Mouse (Mus musculus) liver, embryonic 13.5 days (tissue): ENCODE data around the gene Keap1. TPM values are rescaled to one million over a fixed set of nuclear protein-coding genes. Genes with fewer than 3 reads are reported as not detected.

ENCODE experiments used
- ATAC-seq: fragments of 200-750 bp; cut with Nextera tagmentation; 2 replicates; pipeline ENCODE4 v1.8.0; 2017; ENCODE audit warnings: low read depth, mild to moderate bottlenecking, moderate number of reproducible peaks, moderate library complexity
- DNase-seq: peaks from one replicate; pipeline ENCODE4 v3.0.0; 2022
- H3K27ac ChIP-seq: fragments of 300-500 bp; sonication (generic); 2 replicates; pipeline ENCODE4 v1.5.1; 2015; ENCODE audit warnings: moderate library complexity, mild to moderate bottlenecking, inconsistent platforms
- H3K27me3 ChIP-seq: fragments of 300-500 bp; sonication (generic); 2 replicates; pipeline ENCODE4 v1.6.1; 2015; ENCODE audit warnings: mild to moderate bottlenecking, inconsistent platforms
- H3K36me3 ChIP-seq: fragments of 300-500 bp; sonication (generic); 2 replicates; pipeline ENCODE4 v1.6.1; 2015; ENCODE audit warnings: mild to moderate bottlenecking, inconsistent platforms
- H3K4me1 ChIP-seq: fragments of 300-500 bp; sonication (generic); replicated peaks from 2 replicates; pipeline ENCODE4 v1.6.1; 2015; ENCODE audit warnings: inconsistent platforms
- H3K4me2 ChIP-seq: fragments of 300-500 bp; sonication (generic); 2 replicates; pipeline ENCODE4 v1.6.1; 2015; ENCODE audit warnings: inconsistent platforms, mild to moderate bottlenecking, moderate library complexity
- H3K4me3 ChIP-seq: fragments of 300-500 bp; sonication (generic); replicated peaks from 2 replicates; pipeline ENCODE4 v1.5.1; 2015; ENCODE audit warnings: mild to moderate bottlenecking, inconsistent platforms
- H3K9ac ChIP-seq: fragments of 300-500 bp; sonication (generic); 2 replicates; pipeline ENCODE4 v1.6.1; 2015; ENCODE audit warnings: mild to moderate bottlenecking, inconsistent platforms
- H3K9me3 ChIP-seq: fragments of 300-500 bp; sonication (generic); replicated peaks from 2 replicates; pipeline ENCODE4 v1.6.1; 2016; ENCODE audit warnings: inconsistent platforms
- WGBS: fragments of 180-500 bp; shearing (Covaris S2); methylation state at CpG from one replicate; pipeline ENCODE4 v1.1.7; 2015; ENCODE audit not compliant: insufficient replicate concordance; 5-methylcytosine and 5-hydroxymethylcytosine counted together
- polyA plus RNA-seq: library from polyadenylated mRNA; unstranded; fragments of >200 nt; fragmentation: Nextera tagmentation; extraction: Ambion mirVana; gene quantifications from 2 replicates; pipeline ENCODE4 v1.2.1, GENCODE M21; 2015

The Keap1 gene
- polyA plus RNA-seq, 1 experiment from 2014 or later, result 31.9 TPM

DNA sequence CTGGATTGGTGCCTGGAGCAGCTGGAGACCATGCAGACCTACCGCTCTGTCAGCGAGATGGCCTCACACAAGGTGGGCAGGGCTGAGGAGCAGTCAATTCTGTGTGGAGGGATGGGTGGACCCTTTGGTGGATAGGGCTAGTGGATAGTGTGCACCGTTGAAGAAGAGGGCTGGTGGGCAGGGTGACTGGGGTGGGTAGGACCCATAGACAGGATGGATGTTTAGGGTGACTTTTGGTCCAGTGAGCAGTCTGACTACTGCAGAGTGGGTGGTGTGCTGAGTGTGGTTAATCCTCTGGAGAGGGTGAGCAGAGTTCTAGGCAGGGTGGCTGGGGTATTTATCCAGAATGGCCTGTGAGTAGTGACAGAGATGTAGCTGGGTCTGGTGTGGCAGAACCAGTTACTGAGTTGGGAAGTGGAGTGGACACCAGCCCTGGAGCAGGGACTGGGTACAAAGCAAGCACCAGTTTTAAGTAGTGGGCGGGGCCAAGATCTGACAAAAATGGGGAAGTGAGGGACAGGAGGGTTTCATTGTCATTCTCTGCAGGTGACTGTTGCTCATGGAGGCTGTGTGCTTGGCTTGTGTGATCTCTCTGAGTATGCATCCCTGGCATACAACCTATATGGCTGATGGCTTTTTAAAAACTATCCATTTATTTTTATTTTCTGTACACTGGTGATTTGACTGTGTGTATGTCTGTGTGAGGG lies 44.2 kb downstream of the Keap1 start:
- H3K27ac ChIP-seq, result no peak overlapping the region
- DNase-seq (peak; percentile 11), ATAC-seq (no peak)
- no peaks in the 10 kb centered on the region for H3K36me3 ChIP-seq
- H3K4me3 ChIP-seq, result no peak overlapping the region
- no peaks in the 10 kb centered on the region for H3K27me3 ChIP-seq
- H3K4me1 ChIP-seq, result peaks cover 10% of the 10 kb centered on the region
- no peak overlapping the region for H3K4me2 ChIP-seq
- H3K9ac ChIP-seq, result no peak overlapping the region
- no peaks in the 10 kb centered on the region for H3K9me3 ChIP-seq
- WGBS, result 75% methylated on average over 4 of the region's 4 CpGs

DNA sequence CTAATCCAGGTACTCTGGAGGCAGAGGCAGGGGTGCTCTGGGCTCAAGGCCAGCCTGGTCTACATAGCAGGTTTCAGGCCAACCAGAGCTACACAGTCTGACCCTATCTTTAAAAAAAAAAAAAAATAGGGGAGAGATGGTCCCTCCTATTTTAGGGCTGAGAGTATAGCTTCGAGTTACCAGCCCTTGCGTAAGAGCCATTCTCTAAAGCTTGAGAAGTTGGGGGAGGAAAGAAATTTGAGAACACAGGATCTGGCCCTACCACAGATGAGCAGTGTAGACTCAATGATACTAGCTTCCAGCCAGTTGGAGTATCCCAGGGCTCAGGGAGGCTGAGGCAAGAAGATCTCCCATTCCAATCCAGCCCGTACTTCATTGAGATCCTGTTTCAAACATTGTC lies 45.4 kb downstream of the Keap1 start:
- Histone ChIP-seq H3K9ac (no peak overlapping the region), H3K9me3 (no peaks in the 10 kb centered on the region), H3K27ac (no peak overlapping the region), H3K4me3 (no peak overlapping the region), H3K27me3 (no peaks in the 10 kb centered on the region), H3K36me3 (no peaks in the 10 kb centered on the region), H3K4me1 (peaks cover 10% of the 10 kb centered on the region), H3K4me2 (no peak overlapping the region)
- DNase-seq (no peak), ATAC-seq (no peak)
- 68% methylated on average over 3 of the region's 3 CpGs for WGBS

- 69% methylated on average over 3 of the region's 3 CpGs for WGBS
- H3K27me3 ChIP-seq, result no peaks in the 10 kb centered on the region
These were observed 48.5 kb downstream of the Keap1 start for GRCm38 (mm10) chr9:21190670-21191069.

DNA sequence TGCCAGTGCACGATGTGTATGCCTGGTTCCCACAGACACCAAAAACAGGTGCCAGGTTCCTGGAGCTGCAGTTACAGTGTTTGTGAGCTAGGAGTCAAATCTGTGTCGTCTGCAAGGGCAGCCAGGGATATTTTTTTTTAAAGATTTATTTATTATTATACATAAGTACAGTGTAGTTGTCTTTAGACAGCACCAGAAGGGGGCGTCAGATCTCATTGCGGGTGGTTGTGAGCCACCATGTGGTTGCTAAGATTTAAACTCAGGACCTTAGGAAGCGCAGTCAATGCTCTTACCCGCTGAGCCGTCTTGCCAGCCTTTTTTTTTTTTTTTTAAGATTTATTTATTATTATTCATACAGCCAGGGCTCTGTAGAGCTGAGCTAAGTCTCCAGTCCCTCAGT lies 49.3 kb downstream of the Keap1 start:
- H3K27me3 ChIP-seq, result no peaks in the 10 kb centered on the region
- WGBS, result 50% methylated on average over 7 of the region's 7 CpGs
- no peak overlapping the region for H3K27ac ChIP-seq
- DNase-seq, result no peak
- H3K9me3 ChIP-seq, result no peaks in the 10 kb centered on the region
- H3K4me1 ChIP-seq, result peaks cover 14% of the 10 kb centered on the region
- no peak overlapping the region for H3K9ac ChIP-seq
- H3K36me3 ChIP-seq, result no peaks in the 10 kb centered on the region
- H3K4me2 ChIP-seq, result no peak overlapping the region
- no peak for ATAC-seq
- H3K4me3 ChIP-seq, result no peak overlapping the region

More at GRCm38 (mm10) chr9:21190670-21191069, 48.5 kb downstream of the Keap1 start:
- no peak overlapping the region for H3K4me3 ChIP-seq
- no peak overlapping the region for H3K4me2 ChIP-seq
- no peaks in the 10 kb centered on the region for H3K36me3 ChIP-seq
- ATAC-seq (no peak), DNase-seq (no peak)
- peaks cover 10% of the 10 kb centered on the region for H3K4me1 ChIP-seq
- H3K27ac ChIP-seq, result no peak overlapping the region
- H3K9ac ChIP-seq, result no peak overlapping the region
- no peaks in the 10 kb centered on the region for H3K9me3 ChIP-seq

- Histone ChIP-seq H3K4me2 (no peak overlapping the region), H3K27me3 (no peaks in the 10 kb centered on the region), H3K4me3 (no peak overlapping the region), H3K27ac (no peak overlapping the region), H3K36me3 (no peaks in the 10 kb centered on the region), H3K9ac (no peak overlapping the region), H3K4me1 (peaks cover 55% of the 10 kb centered on the region), H3K9me3 (no peaks in the 10 kb centered on the region)
- no peak for DNase-seq
- ATAC-seq, result no peak
- whole genome bisulfite sequencing, result 85% methylated on average over 5 of the region's 5 CpGs
These were observed 53.7 kb downstream of the Keap1 start for GRCm38 (mm10) chr9:21185436-21185835.

GRCm38 (mm10) chr9:21184733-21185132 lies 54.4 kb downstream of the Keap1 start:
- no peak for DNase-seq
- Histone ChIP-seq H3K27me3 (no peaks in the 10 kb centered on the region), H3K9me3 (no peaks in the 10 kb centered on the region), H3K4me3 (no peak overlapping the region), H3K4me2 (peak overlapping the region; percentile 75), H3K27ac (no peak overlapping the region), H3K9ac (peak overlapping the region; percentile 66), H3K36me3 (no peaks in the 10 kb centered on the region), H3K4me1 (peaks cover 55% of the 10 kb centered on the region)
- ATAC-seq, result no peak
- 44% methylated on average over 2 of the region's 2 CpGs for WGBS

DNA sequence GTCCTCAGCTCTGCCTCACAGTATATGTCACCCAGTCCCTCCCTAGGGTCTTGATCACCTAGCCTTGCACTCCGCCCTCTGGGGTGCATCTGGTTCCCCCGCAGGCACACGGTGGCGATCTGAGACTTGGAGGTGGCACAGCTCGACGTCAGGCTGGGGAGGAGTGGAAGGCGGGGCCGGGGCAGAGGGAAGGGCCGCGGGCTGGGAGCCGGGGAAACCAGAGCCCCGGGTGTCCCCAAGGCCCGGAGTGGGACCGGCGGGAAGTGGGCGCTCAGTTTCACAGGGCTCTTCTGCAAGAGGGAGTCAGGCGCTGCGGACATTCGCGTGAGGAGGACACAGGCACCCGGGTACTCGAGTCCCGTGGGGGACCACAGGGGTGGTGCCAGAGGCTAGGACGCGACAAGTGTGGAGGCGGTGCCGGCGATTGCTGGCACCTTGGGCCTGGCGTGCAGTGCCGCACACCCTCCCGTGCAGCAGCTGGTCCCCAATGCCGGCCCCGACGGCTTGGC lies 55.2 kb downstream of the Keap1 start:
- H3K27ac ChIP-seq, result peak overlapping the region; percentile 26; the same call in 1 of the 2 replicates
- peak overlapping the region; percentile 75 for H3K4me2 ChIP-seq
- no peaks in the 10 kb centered on the region for H3K9me3 ChIP-seq
- H3K4me1 ChIP-seq, result peaks cover 55% of the 10 kb centered on the region
- peak; percentile 73 for ATAC-seq
- H3K9ac ChIP-seq, result peak overlapping the region; percentile 66
- DNase-seq, result peak; percentile 53
- 6% methylated on average over 34 of the region's 34 CpGs for WGBS
- H3K4me3 ChIP-seq, result peak overlapping the region; percentile 59
- H3K36me3 ChIP-seq, result no peaks in the 10 kb centered on the region
- H3K27me3 ChIP-seq, result no peaks in the 10 kb centered on the region

DNA sequence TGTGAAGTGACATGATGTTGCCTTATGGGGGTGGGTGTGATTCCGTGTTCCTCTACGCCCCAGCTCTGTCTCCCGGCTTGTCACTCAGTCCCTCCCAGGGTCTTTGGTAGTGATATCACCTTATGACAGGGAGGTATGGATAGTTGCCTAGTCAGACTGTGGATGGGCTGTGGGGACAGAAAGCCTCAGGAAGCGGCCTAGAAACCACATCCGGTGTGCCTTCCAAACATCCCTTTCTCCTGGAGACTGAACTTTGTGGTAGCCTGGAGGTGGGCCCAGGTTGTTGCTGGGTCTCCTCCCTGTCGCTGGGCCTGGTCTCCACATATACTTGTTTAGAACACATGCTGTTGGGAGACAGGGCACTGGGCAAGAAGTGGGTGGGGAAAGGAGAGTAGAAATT lies 55.7 kb downstream of the Keap1 start:
- Histone ChIP-seq H3K4me1 (peaks cover 55% of the 10 kb centered on the region), H3K4me3 (peak overlapping the region; percentile 59), H3K27me3 (no peaks in the 10 kb centered on the region), H3K9me3 (no peaks in the 10 kb centered on the region), H3K36me3 (no peaks in the 10 kb centered on the region), H3K27ac (peak overlapping the region; percentile 26), H3K4me2 (peak overlapping the region; percentile 75), H3K9ac (peak overlapping the region; percentile 66; the same call in 1 of the 2 replicates)
- no peak for DNase-seq
- ATAC-seq, result no peak; the same call in 1 of the 2 replicates
- WGBS, result 34% methylated on average over 6 of the region's 6 CpGs

DNA sequence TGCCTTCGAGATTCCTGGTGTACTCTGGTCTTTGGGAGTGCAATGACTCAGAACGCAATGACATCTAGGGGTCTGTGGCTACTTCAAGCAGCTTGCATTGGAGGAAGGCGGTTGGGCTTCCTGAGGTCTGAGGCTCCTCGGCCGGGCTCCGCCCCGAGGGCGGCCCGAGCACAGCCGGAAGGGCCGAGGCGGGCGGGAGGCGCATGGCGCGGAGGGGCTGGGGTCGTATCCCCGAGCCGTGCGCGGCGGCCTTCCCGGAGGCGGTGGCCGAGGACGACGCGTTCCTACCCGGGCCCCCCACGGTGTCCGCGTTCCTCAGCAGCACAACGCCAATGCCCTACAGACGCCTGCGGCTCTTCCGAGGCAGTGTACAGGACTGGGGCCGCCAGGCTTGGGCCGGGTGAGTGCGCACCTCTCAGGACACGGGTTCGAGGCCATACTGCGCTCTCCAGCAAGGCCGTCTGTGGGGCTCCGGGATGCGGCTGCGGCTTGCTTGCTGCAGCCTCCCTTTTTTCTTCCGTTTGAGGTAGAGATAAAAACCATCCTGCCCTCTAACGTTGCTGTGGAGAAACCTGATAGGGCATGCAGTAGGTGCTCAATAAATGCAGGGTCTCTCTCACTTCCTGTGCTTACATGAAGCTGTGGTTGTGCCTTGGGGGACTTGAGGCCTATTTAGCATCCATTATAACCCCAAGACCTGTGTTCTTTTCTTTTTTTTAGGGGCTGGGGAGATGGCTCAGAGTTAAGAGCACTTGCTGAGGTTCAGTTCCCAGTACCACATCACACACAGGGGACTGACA lies 57.5 kb downstream of the Keap1 start:
- H3K27ac ChIP-seq, result peak overlapping the region; percentile 72
- H3K36me3 ChIP-seq, result no peaks in the 10 kb centered on the region
- no peaks in the 10 kb centered on the region for H3K9me3 ChIP-seq
- DNase-seq (no peak), ATAC-seq (peak; percentile 33)
- no peaks in the 10 kb centered on the region for H3K27me3 ChIP-seq
- peak overlapping the region; percentile 63 for H3K4me3 ChIP-seq
- peak overlapping the region; percentile 74 for H3K4me2 ChIP-seq
- peak overlapping the region; percentile 72 for H3K9ac ChIP-seq
- peaks cover 54% of the 10 kb centered on the region for H3K4me1 ChIP-seq
- WGBS, result 2% methylated on average over 48 of the region's 48 CpGs

DNA sequence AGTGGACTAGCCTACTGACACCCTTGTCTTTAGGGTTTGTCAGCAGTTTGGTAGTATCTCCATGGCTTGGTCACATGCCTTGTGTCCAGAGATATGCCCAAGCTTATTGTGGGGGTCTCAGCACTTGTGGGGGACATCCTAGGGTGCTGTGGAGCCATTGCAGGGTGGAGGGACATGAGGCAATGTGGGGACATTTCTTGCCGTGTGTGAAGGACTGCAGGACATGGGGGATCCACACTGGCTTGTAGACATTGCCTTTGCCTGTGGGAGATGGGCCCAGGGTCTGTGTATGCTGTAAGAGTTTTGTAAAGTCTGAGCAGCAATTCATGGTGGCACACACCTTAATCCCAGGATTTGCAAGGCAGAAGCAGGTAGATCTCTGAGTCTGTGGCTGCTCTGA lies 58.3 kb downstream of the Keap1 start:
- DNase-seq (no peak), ATAC-seq (no peak)
- Histone ChIP-seq H3K27ac (peak overlapping the region; percentile 72; the same call in 1 of the 2 replicates), H3K4me2 (peak overlapping the region; percentile 74), H3K9ac (0 out of 2 replicates have a peak overlapping the region, but pooled peaks have one; percentile 72), H3K4me1 (peaks cover 52% of the 10 kb centered on the region), H3K4me3 (no peak overlapping the region), H3K27me3 (no peaks in the 10 kb centered on the region), H3K36me3 (no peaks in the 10 kb centered on the region), H3K9me3 (no peaks in the 10 kb centered on the region)
- WGBS, result 32% methylated on average over 1 of the region's 1 CpGs

- DNase-seq (no peak), ATAC-seq (no peak)
- Histone ChIP-seq H3K4me2 (no peak overlapping the region), H3K4me1 (peaks cover 48% of the 10 kb centered on the region), H3K4me3 (no peak overlapping the region), H3K36me3 (no peaks in the 10 kb centered on the region), H3K9me3 (no peaks in the 10 kb centered on the region), H3K27me3 (no peaks in the 10 kb centered on the region), H3K27ac (no peak overlapping the region), H3K9ac (no peak overlapping the region)
- 59% methylated on average over 4 of the region's 4 CpGs for WGBS
These were observed 58.8 kb downstream of the Keap1 start for GRCm38 (mm10) chr9:21180402-21180801.
